Mouse (Mus musculus) midbrain, embryonic 14.5 days (tissue): Measurements from ENCODE around the gene Actr10. TPM values are rescaled to one million over a fixed set of nuclear protein-coding genes. Genes with fewer than 3 reads are reported as not detected.

Experiments
- ATAC-seq: fragments of 200-750 bp; cut with Nextera tagmentation; 2 replicates; pipeline ENCODE4 v1.8.0; 2017; ENCODE audit warnings: moderate number of reproducible peaks, moderate library complexity; ENCODE audit not compliant: low FRiP score, low TSS enrichment
- DNase-seq: peaks from one replicate; pipeline ENCODE4 v3.0.0-alpha.2; 2015
- H3K27ac ChIP-seq: fragments of 300-500 bp; sonication (generic); replicated peaks from 2 replicates; pipeline ENCODE4 v1.5.1; 2014; ENCODE audit warnings: mild to moderate bottlenecking, low read depth, low read length, moderate library complexity
- H3K27me3 ChIP-seq: fragments of 300-500 bp; sonication (generic); 2 replicates; pipeline ENCODE4 v1.6.1; 2014; ENCODE audit warnings: low read length, control low read depth, mixed read lengths; ENCODE audit not compliant: control insufficient read depth, insufficient read depth
- H3K36me3 ChIP-seq: fragments of 300-500 bp; sonication (generic); 2 replicates; pipeline ENCODE4 v1.6.1; 2014; ENCODE audit warnings: low read length, control low read depth; ENCODE audit not compliant: control insufficient read depth, insufficient read depth
- H3K4me1 ChIP-seq: fragments of 300-500 bp; sonication (generic); 2 replicates; pipeline ENCODE4 v1.6.1; 2014; ENCODE audit warnings: mild to moderate bottlenecking, antibody characterized with exemption, low read length, control low read depth; ENCODE audit not compliant: control insufficient read depth, insufficient read depth
- H3K4me2 ChIP-seq: fragments of 300-500 bp; sonication (generic); 2 replicates; pipeline ENCODE4 v1.6.1; 2014; ENCODE audit warnings: mild to moderate bottlenecking, low read length, moderate library complexity
- H3K4me3 ChIP-seq: fragments of 300-500 bp; sonication (generic); replicated peaks from 2 replicates; pipeline ENCODE4 v1.5.1; 2014; ENCODE audit warnings: low read depth, low read length
- H3K9ac ChIP-seq: fragments of 300-500 bp; sonication (generic); replicated peaks from 2 replicates; pipeline ENCODE4 v1.6.1; 2014; ENCODE audit warnings: mild to moderate bottlenecking, low read length, moderate library complexity
- H3K9me3 ChIP-seq: fragments of 300-500 bp; sonication (generic); 2 replicates; pipeline ENCODE4 v1.6.1; 2016; ENCODE audit warnings: low read length, control low read depth, mixed read lengths; ENCODE audit not compliant: control insufficient read depth
- WGBS: fragments of 180-500 bp; shearing (Covaris S2); extraction: QIAGEN DNeasy Blood & Tissue Kit; methylation state at CpG from one replicate; pipeline ENCODE4 v1.1.7; 2014; 5-methylcytosine and 5-hydroxymethylcytosine counted together
- polyA plus RNA-seq: library from polyadenylated mRNA; unstranded; fragments of >200 nt; fragmentation: Nextera tagmentation; extraction: Ambion mirVana; gene quantifications from 2 replicates; pipeline ENCODE4 v1.2.1, GENCODE M21; 2014

Gene Actr10
- polyA plus RNA-seq, 1 experiment from 2014 or later = 257 TPM

DNA sequence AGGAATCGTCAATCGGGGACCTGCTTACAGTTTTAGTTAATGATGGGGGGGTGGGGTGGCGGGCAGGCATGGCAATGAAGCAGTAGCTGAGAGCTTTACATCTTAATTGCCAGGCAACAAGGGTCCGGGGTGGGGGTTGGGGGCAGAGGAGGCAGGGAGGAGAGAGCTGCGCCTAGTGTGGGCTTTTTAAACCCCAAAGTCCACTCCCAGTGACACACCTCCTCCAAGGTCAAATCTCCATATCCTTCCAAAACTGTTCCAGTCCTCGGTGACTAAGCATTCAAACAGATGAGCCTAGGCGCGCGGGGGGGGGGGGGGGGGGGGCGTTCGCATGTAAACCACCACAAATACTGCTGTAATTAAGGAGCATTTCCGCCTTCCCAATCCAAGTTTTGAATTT lies 507 bp upstream of the Actr10 start:
- peak; percentile 22; the same call in 1 of the 2 replicates for ATAC-seq

DNA sequence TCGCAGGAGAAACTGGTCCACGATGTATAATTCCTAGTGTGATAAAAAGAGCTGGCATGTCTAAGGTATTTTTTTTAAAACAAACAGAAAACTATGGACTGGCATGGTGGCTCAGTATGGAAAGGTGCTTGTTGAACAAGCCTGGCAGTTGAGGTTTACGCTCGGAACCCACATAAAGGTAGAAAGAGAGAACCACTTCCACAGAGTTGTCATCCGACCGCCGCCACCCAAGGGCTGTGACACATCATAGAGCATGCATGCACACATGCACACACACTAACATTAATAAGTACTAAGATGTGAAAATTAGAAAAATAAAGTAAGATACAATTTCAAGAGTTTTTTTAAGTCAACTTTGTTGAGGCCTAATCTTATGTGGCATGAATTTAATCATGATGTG lies 3.1 kb downstream of the Actr10 start:
- H3K36me3 ChIP-seq = peaks cover 41% of the 10 kb centered on the region
- no peaks in the 10 kb centered on the region for H3K27me3 ChIP-seq
- DNase-seq (no peak), ATAC-seq (no peak)
- no peak overlapping the region for H3K4me2 ChIP-seq
- no peak overlapping the region for H3K27ac ChIP-seq
- H3K9me3 ChIP-seq = no peaks in the 10 kb centered on the region
- peaks cover 9% of the 10 kb centered on the region; the same call in 1 of the 2 replicates for H3K4me1 ChIP-seq
- no peak overlapping the region for H3K4me3 ChIP-seq
- no peak overlapping the region for H3K9ac ChIP-seq
- 98% methylated on average over 7 of the region's 7 CpGs for WGBS

More for the DNA sequence above, 507 bp upstream of the Actr10 start:
- H3K27me3 ChIP-seq = no peaks in the 10 kb centered on the region
- peak overlapping the region; percentile 79 for H3K4me3 ChIP-seq
- H3K4me2 ChIP-seq = peak overlapping the region; percentile 71
- no peaks in the 10 kb centered on the region for H3K9me3 ChIP-seq
- WGBS = 16% methylated on average over 11 of the region's 12 CpGs
- peak overlapping the region; percentile 87 for H3K27ac ChIP-seq
- H3K36me3 ChIP-seq = peaks cover 17% of the 10 kb centered on the region
- H3K4me1 ChIP-seq = peaks cover 9% of the 10 kb centered on the region; the same call in 1 of the 2 replicates
- peak overlapping the region; percentile 87 for H3K9ac ChIP-seq
- DNase-seq = no peak

DNA sequence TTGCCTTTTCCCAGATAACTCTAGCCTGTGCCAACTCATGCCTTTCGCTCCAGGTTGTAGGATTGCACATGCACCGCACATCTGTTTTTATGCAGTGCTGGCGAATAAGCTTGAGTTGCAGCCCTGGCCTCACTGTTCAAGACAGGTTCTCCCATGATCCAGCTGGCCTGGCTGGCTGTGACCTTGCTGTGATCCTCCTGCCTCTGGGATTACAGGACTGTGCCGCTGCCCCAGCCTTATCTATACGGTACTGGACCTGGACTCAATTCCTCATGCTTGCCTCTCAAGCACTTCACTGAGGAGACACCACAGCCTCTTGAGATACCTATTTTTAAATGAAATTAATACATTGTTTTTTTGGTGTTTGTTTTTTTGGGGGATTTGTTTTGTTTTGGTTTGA lies 6.5 kb downstream of the Actr10 start:
- Histone ChIP-seq H3K27ac (no peak overlapping the region), H3K4me2 (no peak overlapping the region), H3K9ac (no peak overlapping the region), H3K27me3 (no peaks in the 10 kb centered on the region), H3K9me3 (no peaks in the 10 kb centered on the region), H3K4me3 (no peak overlapping the region), H3K36me3 (peaks cover 67% of the 10 kb centered on the region), H3K4me1 (peaks cover 5% of the 10 kb centered on the region; the same call in 1 of the 2 replicates)
- 96% methylated on average over 5 of the region's 5 CpGs for WGBS
- no peak for DNase-seq
- ATAC-seq = no peak

DNA sequence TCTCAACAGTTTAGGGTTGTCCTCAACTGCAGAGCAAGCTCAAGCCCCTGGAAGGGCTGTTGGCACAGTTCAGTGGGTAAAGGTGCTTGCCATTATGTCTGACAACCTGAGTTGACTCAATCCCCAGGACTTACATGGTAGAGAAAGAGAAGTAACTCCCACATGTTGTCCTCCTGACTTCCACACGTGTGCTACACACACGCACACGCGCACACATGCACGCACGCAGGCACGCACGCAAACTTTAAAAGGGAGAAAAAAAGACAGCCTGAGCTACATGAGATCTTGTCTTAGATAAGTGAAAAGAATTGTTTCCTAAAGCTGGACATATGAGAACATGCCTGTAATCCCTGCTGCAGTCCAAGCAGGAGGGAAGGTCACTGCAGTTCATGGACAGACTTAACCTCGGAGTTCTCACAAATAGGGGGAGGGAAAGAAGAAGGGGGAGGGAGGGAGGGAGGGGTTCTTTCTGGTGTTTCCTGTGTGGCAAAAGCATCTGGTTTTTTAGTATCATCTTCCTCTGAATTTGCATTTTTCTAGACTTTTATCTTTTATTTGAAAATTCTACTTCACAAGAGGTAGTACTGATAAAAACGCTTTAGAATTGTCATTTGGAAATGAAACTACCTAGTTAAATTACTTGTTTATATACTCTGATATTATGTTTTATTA lies 9.1 kb downstream of the Actr10 start:
- H3K27me3 ChIP-seq = no peaks in the 10 kb centered on the region
- DNase-seq (no peak), ATAC-seq (no peak)
- no peaks in the 10 kb centered on the region for H3K4me1 ChIP-seq
- H3K27ac ChIP-seq = no peak overlapping the region
- no peak overlapping the region for H3K4me2 ChIP-seq
- H3K36me3 ChIP-seq = peaks cover 71% of the 10 kb centered on the region
- H3K4me3 ChIP-seq = no peak overlapping the region
- H3K9me3 ChIP-seq = no peaks in the 10 kb centered on the region
- H3K9ac ChIP-seq = no peak overlapping the region
- WGBS = 98% methylated on average over 10 of the region's 10 CpGs

DNA sequence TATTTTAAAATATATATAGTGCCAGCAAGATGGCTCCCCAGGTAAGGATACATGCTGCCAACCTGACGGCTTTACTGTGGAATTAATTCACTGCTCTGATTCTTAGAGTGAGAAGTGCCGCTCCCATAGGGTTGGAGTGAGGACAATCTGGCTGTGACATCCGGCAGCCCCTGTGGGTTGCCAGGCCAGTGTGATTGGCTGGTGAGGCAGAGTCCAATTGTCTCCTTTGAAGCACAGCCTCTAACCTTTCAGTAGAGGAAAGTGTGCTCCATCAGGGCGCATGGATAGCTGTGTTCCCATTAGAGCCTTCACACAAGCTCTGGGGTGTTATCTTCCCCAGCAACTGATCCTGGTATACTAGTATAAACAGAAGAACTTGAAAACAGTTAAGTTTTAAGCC lies 21.0 kb downstream of the Actr10 start:
- ATAC-seq (no peak), DNase-seq (no peak)
- 89% methylated on average over 4 of the region's 4 CpGs for WGBS
- Histone ChIP-seq H3K4me3 (no peak overlapping the region), H3K9ac (no peak overlapping the region), H3K36me3 (peaks cover 85% of the 10 kb centered on the region), H3K27ac (no peak overlapping the region), H3K4me1 (no peaks in the 10 kb centered on the region), H3K4me2 (no peak overlapping the region), H3K27me3 (no peaks in the 10 kb centered on the region), H3K9me3 (no peaks in the 10 kb centered on the region)

DNA sequence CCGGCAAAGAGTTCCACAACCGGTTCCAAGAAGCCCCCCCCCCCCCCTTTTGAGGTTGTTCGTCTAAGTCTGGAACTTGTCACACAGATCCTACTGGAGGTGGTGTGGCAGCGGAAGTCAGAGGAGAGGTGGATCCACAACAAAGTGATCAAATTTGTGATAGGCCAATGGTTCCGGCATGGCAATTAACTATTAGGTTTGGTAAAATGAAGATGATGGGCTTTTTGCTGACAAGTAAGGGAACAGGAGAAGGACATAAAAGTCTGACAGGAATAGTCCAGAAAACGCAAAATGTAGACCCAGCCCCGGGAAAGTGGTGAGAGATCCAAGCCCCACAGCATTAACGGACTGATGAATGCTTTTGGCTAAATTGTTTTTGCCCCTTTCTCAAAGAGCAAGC lies 29.9 kb downstream of the Actr10 start:
- Histone ChIP-seq H3K4me1 (no peaks in the 10 kb centered on the region), H3K36me3 (peaks cover 16% of the 10 kb centered on the region), H3K4me2 (peak overlapping the region; percentile 58), H3K27me3 (no peaks in the 10 kb centered on the region), H3K27ac (peak overlapping the region; percentile 86), H3K9ac (peak overlapping the region; percentile 62; the same call in 1 of the 2 replicates), H3K9me3 (no peaks in the 10 kb centered on the region), H3K4me3 (peak overlapping the region; percentile 53)
- DNase-seq = peak; percentile 23
- ATAC-seq = no peak
- 62% methylated on average over 8 of the region's 8 CpGs for WGBS

DNA sequence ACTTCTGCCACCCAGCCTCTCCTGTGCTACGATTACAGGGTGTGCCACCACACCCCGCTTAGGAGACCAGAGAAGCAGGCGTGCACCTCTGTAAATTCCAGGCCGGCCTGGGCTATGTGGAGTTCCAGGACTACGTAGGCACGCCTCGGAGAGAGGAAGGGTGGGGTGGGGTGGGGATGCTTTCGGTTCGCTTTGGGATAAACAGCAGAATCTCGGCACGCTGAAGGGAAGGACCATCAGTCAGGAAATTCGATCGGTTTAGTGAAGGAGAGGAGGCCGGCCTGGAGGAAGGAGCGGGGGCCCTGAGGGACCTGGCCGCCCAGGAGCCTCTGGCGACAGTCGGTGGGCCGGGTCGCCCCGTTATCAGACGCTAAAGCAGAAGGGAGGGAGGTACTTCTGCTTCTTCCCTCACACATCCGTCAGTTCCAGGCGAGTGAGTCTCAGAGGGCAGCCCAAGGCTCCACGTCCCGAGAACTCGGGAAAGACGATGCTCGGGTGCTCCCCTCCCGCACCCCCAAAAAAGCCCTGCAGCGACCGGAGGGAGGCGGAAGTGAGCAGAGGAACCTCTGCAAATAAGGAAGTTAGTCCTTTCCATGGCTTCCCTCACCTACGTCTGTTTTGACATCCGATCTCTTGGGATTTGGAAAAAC lies 30.6 kb downstream of the Actr10 start:
- WGBS = under 1% methylated on average over 35 of the region's 35 CpGs
- Histone ChIP-seq H3K9ac (peak overlapping the region; percentile 62), H3K36me3 (peaks cover 11% of the 10 kb centered on the region), H3K27ac (peak overlapping the region; percentile 86), H3K27me3 (no peaks in the 10 kb centered on the region), H3K9me3 (no peaks in the 10 kb centered on the region), H3K4me1 (no peaks in the 10 kb centered on the region), H3K4me2 (peak overlapping the region; percentile 58), H3K4me3 (peak overlapping the region; percentile 53)
- ATAC-seq (peak; percentile 78), DNase-seq (peak; percentile 87)

DNA sequence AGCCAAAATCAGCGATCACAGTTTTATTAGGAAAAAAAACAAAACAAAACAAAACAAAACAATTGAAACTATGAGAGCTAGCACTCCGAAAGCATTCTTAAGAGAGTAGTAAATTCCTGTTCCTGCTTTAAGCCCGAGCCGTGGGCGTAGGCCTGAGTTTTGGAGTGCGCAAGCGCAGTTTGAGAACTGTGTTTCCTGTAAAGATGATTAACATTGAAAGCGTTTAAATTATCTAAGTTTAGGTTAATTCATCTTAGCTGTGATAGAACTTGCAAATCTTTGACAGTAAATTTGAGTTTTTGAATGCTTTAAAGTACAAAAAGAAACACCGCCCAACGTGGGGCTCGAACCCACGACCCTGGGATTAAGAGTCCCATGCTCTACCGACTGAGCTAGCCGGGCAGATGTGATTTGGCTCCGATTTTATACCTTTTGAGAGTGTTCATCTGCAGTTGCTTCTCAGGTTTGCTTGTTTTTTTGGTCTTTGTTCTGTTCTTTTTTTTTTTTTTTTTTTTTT lies 31.2 kb downstream of the Actr10 start:
- under 1% methylated on average over 15 of the region's 15 CpGs for WGBS
- DNase-seq (peak; percentile 94), ATAC-seq (peak; percentile 79)
- Histone ChIP-seq H3K27me3 (no peaks in the 10 kb centered on the region), H3K4me2 (peak overlapping the region; percentile 58), H3K36me3 (peaks cover 6% of the 10 kb centered on the region; the same call in 1 of the 2 replicates), H3K27ac (peak overlapping the region; percentile 86), H3K4me1 (no peaks in the 10 kb centered on the region), H3K9ac (peak overlapping the region; percentile 62; the same call in 1 of the 2 replicates), H3K4me3 (peak overlapping the region; percentile 53), H3K9me3 (no peaks in the 10 kb centered on the region)
